Mouse (Mus musculus): ENCODE measurements around the gene Olfr325. TPM values are rescaled to one million over a fixed set of nuclear protein-coding genes. Genes with fewer than 3 reads are reported as not detected.
A peak's percentile ranks its signal among the peaks of the same experiment; 100 is the strongest.
"Not testable (repeated sequence)": the region's sequence is repeated elsewhere in the genome, so short reads cannot be mapped to it uniquely, and the experiment has no call there.

Olfr325 gene
- total RNA-seq (2021), result not detected
- long read RNA-seq, experiment 1, result 0 reads
- long read RNA-seq, experiment 2, result 0 reads

GRCm38 (mm10) chr11:58577430-58577829, at the start of gene Olfr325:
Olfr325 (plus strand) TSS chr11:58577730.
- DNase-seq (ENCODE audit: low spot score in 2 of 2), result no peak

- DNase-seq (ENCODE audit: low spot score in 2 of 2), result not testable (repeated sequence)
These were observed 42.8 kb upstream of the Olfr325 start, which contains the start of gene Olfr330 for GRCm38 (mm10) chr11:58534736-58535135. Olfr330 (minus strand) TSS chr11:58534836.

GRCm38 (mm10) chr11:58546322-58546721, 31.2 kb upstream of the Olfr325 start, which contains the start of gene Olfr329-ps:
Olfr329-ps (minus strand) TSS chr11:58546422.
- no peak for DNase-seq (ENCODE audit: low spot score in 2 of 2)

GRCm38 (mm10) chr11:58555536-58555935, 22.0 kb upstream of the Olfr325 start, which contains the start of gene Olfr328:
Olfr328 (minus strand) TSS chr11:58555636.
- no peak for DNase-seq (ENCODE audit: low spot score in 2 of 2)

GRCm38 (mm10) chr11:58570405-58570804, 7.1 kb upstream of the Olfr325 start, which contains the start of gene Olfr224:
Olfr224 (minus strand) TSS chr11:58570553.
- DNase-seq (ENCODE audit: low spot score in 2 of 2), result no peak

GRCm38 (mm10) chr11:58578636-58579035, 1.1 kb downstream of the Olfr325 start:
- no peak for DNase-seq (ENCODE audit: low spot score in 2 of 2)

- DNase-seq (ENCODE audit: low spot score in 2 of 2), result peak; percentile 61 to 63
These were observed 10.4 kb downstream of the Olfr325 start for GRCm38 (mm10) chr11:58587898-58588348.

- DNase-seq (ENCODE audit: low spot score in 2 of 2), result no peak
These were observed 11.2 kb downstream of the Olfr325 start for GRCm38 (mm10) chr11:58588620-58589250.

- no peak for DNase-seq (ENCODE audit: low spot score in 2 of 2)
These were observed 17.3 kb downstream of the Olfr325 start, which contains the start of gene Olfr324 for GRCm38 (mm10) chr11:58594814-58595213. Olfr324 (plus strand) TSS chr11:58595114.

- DNase-seq (ENCODE audit: low spot score in 2 of 2), result no peak
These were observed 20.3 kb downstream of the Olfr325 start for GRCm38 (mm10) chr11:58597837-58598236.

GRCm38 (mm10) chr11:58602062-58602461, 24.5 kb downstream of the Olfr325 start:
- DNase-seq (ENCODE audit: low spot score in 2 of 2), result no peak

- DNase-seq (ENCODE audit: low spot score in 2 of 2), result no peak
These were observed 25.4 kb downstream of the Olfr325 start for GRCm38 (mm10) chr11:58602800-58603560.

- no peak for DNase-seq (ENCODE audit: low spot score in 2 of 2)
These were observed 27.2 kb downstream of the Olfr325 start for GRCm38 (mm10) chr11:58604688-58605087.

GRCm38 (mm10) chr11:58605228-58605627, 27.7 kb downstream of the Olfr325 start:
- DNase-seq (ENCODE audit: low spot score in 2 of 2), result no peak

GRCm38 (mm10) chr11:58606177-58606919, 28.8 kb downstream of the Olfr325 start:
- no peak for DNase-seq (ENCODE audit: low spot score in 2 of 2)

- no peak for DNase-seq (ENCODE audit: low spot score in 2 of 2)
These were observed 29.5 kb downstream of the Olfr325 start for GRCm38 (mm10) chr11:58607030-58607429.

- no peak for DNase-seq (ENCODE audit: low spot score in 2 of 2)
These were observed 35.8 kb downstream of the Olfr325 start for GRCm38 (mm10) chr11:58613359-58613758.

GRCm38 (mm10) chr11:58614526-58614925, 37.0 kb downstream of the Olfr325 start:
- no peak for DNase-seq (ENCODE audit: low spot score in 2 of 2)

- no peak for DNase-seq (ENCODE audit: low spot score in 2 of 2)
These were observed 38.4 kb downstream of the Olfr325 start, which contains the start of gene 2210407C18Rik for GRCm38 (mm10) chr11:58615975-58616374. 2210407C18Rik (minus strand) TSS chr11:58616075.

GRCm38 (mm10) chr11:58618369-58618768, 40.8 kb downstream of the Olfr325 start:
- DNase-seq (ENCODE audit: low spot score in 2 of 2), result no peak

- DNase-seq (ENCODE audit: low spot score in 2 of 2), result no peak
These were observed 41.3 kb downstream of the Olfr325 start for GRCm38 (mm10) chr11:58618793-58619192.
